Mouse (Mus musculus) embryonic fibroblast, embryonic 13.5 days (primary cell): Measurements from ENCODE around the gene Ren1. TPM values are rescaled to one million over a fixed set of nuclear protein-coding genes. Genes with fewer than 3 reads are reported as not detected.

Source experiments
- H3K27ac ChIP-seq: 2 replicates; pipeline ENCODE4 v1.5.1; 2012; ENCODE audit warnings: low read length, control low read depth, inconsistent platforms; ENCODE audit not compliant: insufficient read depth
- H3K4me1 ChIP-seq: 2 replicates; pipeline ENCODE4 v1.6.1; 2011; ENCODE audit warnings: low read length; ENCODE audit not compliant: control insufficient read depth, insufficient read depth
- H3K4me3 ChIP-seq: 2 replicates; pipeline ENCODE4 v1.5.1; 2011; ENCODE audit warnings: mild to moderate bottlenecking, control low read depth, low read length; ENCODE audit not compliant: insufficient read depth
- CTCF ChIP-seq: IDR thresholded peaks from 2 replicates; pipeline ENCODE4 v1.5.1; 2011; ENCODE audit warnings: mild to moderate bottlenecking, control low read depth, low read length, moderate library complexity, borderline replicate concordance; ENCODE audit not compliant: insufficient read depth
- POLR2A ChIP-seq: IDR thresholded peaks from 2 replicates; pipeline ENCODE4 v1.6.1; 2011; ENCODE audit warnings: low read depth, mild to moderate bottlenecking, control low read depth, low read length, moderate library complexity
- polyA plus RNA-seq: library from polyadenylated mRNA; stranded (reverse); fragments of >200 nt; gene quantifications from 2 replicates; pipeline ENCODE4 v1.2.4, GENCODE M21; 2011; ENCODE audit warnings: low read depth; ENCODE audit not compliant: missing spikeins, insufficient read length

Ren1 gene
- polyA plus RNA-seq, 1 experiment: not detected

GRCm38 (mm10) chr1:133344357-133344756, 6.0 kb upstream of the Ren1 start:
- no peaks in the 10 kb centered on the region for H3K4me1 ChIP-seq
- H3K4me3 ChIP-seq: no peak overlapping the region
- H3K27ac ChIP-seq: no peak overlapping the region
- TF ChIP-seq CTCF: no peak
- no peak for TF ChIP-seq POLR2A

- no peak for TF ChIP-seq CTCF
- TF ChIP-seq POLR2A: no peak
- Histone ChIP-seq H3K27ac (no peak overlapping the region), H3K4me1 (no peaks in the 10 kb centered on the region), H3K4me3 (no peak overlapping the region)
These were observed 3.8 kb upstream of the Ren1 start for GRCm38 (mm10) chr1:133346531-133346930.

GRCm38 (mm10) chr1:133347226-133347625, 3.1 kb upstream of the Ren1 start:
- no peaks in the 10 kb centered on the region for H3K4me1 ChIP-seq
- no peak overlapping the region for H3K4me3 ChIP-seq
- no peak overlapping the region for H3K27ac ChIP-seq
- TF ChIP-seq POLR2A: no peak
- TF ChIP-seq CTCF: no peak

GRCm38 (mm10) chr1:133347693-133348520, 2.4 kb upstream of the Ren1 start:
- H3K27ac ChIP-seq: no peak overlapping the region
- no peaks in the 10 kb centered on the region for H3K4me1 ChIP-seq
- H3K4me3 ChIP-seq: no peak overlapping the region
- no peak for TF ChIP-seq CTCF
- TF ChIP-seq POLR2A: no peak

GRCm38 (mm10) chr1:133351762-133352161, 1.5 kb downstream of the Ren1 start:
- TF ChIP-seq CTCF (no peak), POLR2A (no peak)
- Histone ChIP-seq H3K27ac (no peak overlapping the region), H3K4me1 (no peaks in the 10 kb centered on the region), H3K4me3 (no peak overlapping the region)

- Histone ChIP-seq H3K27ac (no peak overlapping the region), H3K4me1 (no peaks in the 10 kb centered on the region), H3K4me3 (no peak overlapping the region)
- TF ChIP-seq CTCF (peak; percentile 96), POLR2A (no peak)
These were observed 3.1 kb downstream of the Ren1 start for GRCm38 (mm10) chr1:133353371-133353809.

GRCm38 (mm10) chr1:133355469-133355868, 5.2 kb downstream of the Ren1 start:
- H3K4me1 ChIP-seq: no peaks in the 10 kb centered on the region
- no peak overlapping the region for H3K4me3 ChIP-seq
- no peak overlapping the region for H3K27ac ChIP-seq
- no peak for TF ChIP-seq POLR2A
- no peak for TF ChIP-seq CTCF

GRCm38 (mm10) chr1:133355912-133356311, 5.6 kb downstream of the Ren1 start:
- Histone ChIP-seq H3K4me1 (no peaks in the 10 kb centered on the region), H3K4me3 (no peak overlapping the region), H3K27ac (no peak overlapping the region)
- no peak for TF ChIP-seq POLR2A
- no peak for TF ChIP-seq CTCF

GRCm38 (mm10) chr1:133356330-133356729, 6.0 kb downstream of the Ren1 start:
- no peaks in the 10 kb centered on the region for H3K4me1 ChIP-seq
- no peak overlapping the region for H3K4me3 ChIP-seq
- no peak for TF ChIP-seq POLR2A
- TF ChIP-seq CTCF: no peak
- H3K27ac ChIP-seq: no peak overlapping the region

- TF ChIP-seq CTCF (no peak), POLR2A (no peak)
- H3K4me1 ChIP-seq: no peaks in the 10 kb centered on the region
- no peak overlapping the region for H3K4me3 ChIP-seq
- no peak overlapping the region for H3K27ac ChIP-seq
These were observed 10.7 kb downstream of the Ren1 start for GRCm38 (mm10) chr1:133361006-133361405.

- TF ChIP-seq CTCF (no peak), POLR2A (no peak)
- H3K27ac ChIP-seq: no peak overlapping the region
These were observed 11.8 kb downstream of the Ren1 start for GRCm38 (mm10) chr1:133362103-133362502.

More at GRCm38 (mm10) chr1:133362103-133362502, 11.8 kb downstream of the Ren1 start:
- Histone ChIP-seq H3K4me1 (no peaks in the 10 kb centered on the region), H3K4me3 (no peak overlapping the region)
